Mouse (Mus musculus) hematopoietic stem cell, adult 5-6 weeks (primary cell): Measurements from ENCODE around the gene Siva1. TPM values are rescaled to one million over a fixed set of nuclear protein-coding genes. Genes with fewer than 3 reads are reported as not detected.
A peak's percentile ranks its signal among the peaks of the same experiment; 100 is the strongest.

Experiments
- ATAC-seq, 2 experiments: fragments of 125-278 bp in 1 of 2; replicated peaks in 1 of 2; 2 replicates each; pipeline ENCODE4 v1.8.0; 2016 to 2017; ENCODE audit warnings: inconsistent platforms in 2 of 2, mild to moderate bottlenecking in 2 of 2, moderate number of reproducible peaks in 2 of 2, low read depth in 1 of 2, moderate TSS enrichment in 1 of 2; ENCODE audit not compliant: low FRiP score in 2 of 2, poor library complexity in 2 of 2, severe bottlenecking in 2 of 2, insufficient read depth in 1 of 2, low TSS enrichment in 1 of 2
- total RNA-seq: library from RNA; stranded (forward); fragments of 172-1452, 232-1000 nt; gene quantifications from 2 replicates; pipeline ENCODE4 v1.2.3, GENCODE M21; 2017

Gene Siva1
- 146 and 161 TPM in 2 replicates for total RNA-seq

DNA sequence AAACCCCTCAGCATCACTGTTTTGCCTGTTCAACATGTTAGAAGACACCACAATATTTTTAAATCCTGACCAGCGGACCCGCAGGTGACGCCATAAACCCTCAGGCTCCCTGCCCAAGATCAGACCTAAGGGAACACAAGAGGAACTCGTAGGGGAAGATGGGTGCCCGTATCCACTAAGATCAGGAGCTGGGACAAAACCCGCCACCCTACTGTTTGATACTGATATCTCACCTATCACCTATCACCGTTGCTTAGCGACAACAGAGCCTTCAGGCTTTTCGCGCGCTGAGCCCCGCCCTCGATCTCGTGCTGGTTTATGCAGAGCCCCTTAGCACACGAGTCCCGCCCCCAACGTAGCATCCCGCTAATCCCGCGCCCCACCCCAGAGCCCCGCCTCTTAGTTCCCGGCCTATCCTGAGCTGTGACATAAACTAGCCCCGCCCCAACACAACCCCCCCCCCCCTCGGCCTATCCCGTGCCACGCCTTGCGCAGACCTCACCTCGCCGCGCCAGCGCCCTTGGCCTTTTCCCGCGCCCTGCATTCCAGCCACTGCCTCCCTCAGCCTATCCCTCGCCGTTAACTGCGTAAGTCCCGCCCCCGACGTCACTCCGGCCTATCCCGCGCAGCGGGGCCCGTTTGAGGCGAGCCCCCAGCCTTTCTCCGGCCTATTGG, at the start of gene Siva1:
Siva1 (plus strand) TSS at position 500 of the 675 bp plus-strand sequence.
- ATAC-seq: peak; percentile 91 to 92

DNA sequence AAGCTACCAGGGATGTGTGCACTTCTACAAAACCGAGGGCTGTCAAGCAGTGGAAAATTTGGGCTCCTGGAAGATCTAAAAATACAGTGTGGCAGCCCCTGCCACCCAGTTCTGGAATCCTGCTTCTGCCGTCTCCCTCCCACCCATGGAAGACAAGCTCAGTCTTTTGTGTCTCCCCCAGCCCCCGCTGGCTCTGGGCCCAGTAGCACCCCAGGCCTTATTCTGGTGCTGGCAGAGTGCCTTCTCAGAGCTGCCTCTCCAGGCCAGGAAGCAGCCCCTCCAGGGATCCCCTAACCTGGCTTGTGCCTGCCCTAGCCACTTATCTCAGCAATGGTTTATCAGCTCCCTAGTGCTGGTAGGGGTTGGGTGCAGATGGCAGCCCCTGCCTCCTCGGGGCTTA, 49.5 kb upstream of the Siva1 start:
- no peak for ATAC-seq

GRCm38 (mm10) chr12:112595626-112596025, 48.9 kb upstream of the Siva1 start:
- no peak for ATAC-seq

- ATAC-seq: no peak
These were observed 48.0 kb upstream of the Siva1 start for GRCm38 (mm10) chr12:112596454-112596853.

GRCm38 (mm10) chr12:112596891-112597500, 47.5 kb upstream of the Siva1 start:
- no peak for ATAC-seq

DNA sequence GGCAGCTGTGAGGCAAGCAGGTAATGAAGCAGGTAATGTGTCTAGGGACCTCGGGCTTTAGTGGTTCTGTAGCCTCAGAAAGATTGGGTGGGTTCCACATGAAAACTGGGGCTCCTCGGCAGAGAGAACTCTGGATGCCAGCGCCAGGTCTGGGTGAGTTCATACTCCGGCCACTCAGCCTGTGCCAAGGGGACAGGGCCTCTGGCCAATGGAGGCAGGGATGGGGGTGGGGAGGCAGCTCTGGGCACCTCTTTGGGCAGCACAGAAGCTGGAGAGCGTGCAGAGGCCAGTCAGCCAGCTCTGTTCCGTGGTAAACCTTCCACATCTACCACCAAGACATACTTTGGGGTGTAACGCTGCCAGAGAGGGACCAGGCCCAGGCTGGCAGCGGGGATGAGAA, 46.9 kb upstream of the Siva1 start:
- no peak for ATAC-seq

GRCm38 (mm10) chr12:112599198-112599597, 45.3 kb upstream of the Siva1 start:
- ATAC-seq: peak; percentile 85 to 87

- ATAC-seq: no peak
These were observed 44.4 kb upstream of the Siva1 start for GRCm38 (mm10) chr12:112599942-112600611.

DNA sequence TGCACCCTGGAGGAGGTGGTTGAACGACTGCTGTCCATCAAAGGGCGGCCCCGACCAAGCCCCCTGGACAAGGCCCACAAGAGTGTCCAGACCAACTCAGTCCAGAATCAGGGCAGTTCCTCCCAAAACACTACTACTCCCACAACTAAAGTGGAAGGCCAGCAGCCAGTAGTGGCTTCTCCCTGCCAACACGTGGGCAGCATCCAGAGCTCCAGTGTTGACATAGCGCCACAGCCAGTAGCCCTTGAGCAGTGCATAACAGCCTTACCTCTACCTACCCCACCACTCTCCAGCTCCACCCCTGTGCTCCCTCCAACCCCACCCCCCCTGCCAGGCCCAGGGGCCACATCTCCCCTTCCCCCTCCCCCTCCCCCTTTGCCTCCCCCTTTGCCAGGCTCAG, 40.5 kb upstream of the Siva1 start:
- ATAC-seq: no peak

- peak; percentile 43 to 50; a peak in 3 of 4 replicates for ATAC-seq
These were observed 39.5 kb upstream of the Siva1 start for GRCm38 (mm10) chr12:112604709-112605649.

DNA sequence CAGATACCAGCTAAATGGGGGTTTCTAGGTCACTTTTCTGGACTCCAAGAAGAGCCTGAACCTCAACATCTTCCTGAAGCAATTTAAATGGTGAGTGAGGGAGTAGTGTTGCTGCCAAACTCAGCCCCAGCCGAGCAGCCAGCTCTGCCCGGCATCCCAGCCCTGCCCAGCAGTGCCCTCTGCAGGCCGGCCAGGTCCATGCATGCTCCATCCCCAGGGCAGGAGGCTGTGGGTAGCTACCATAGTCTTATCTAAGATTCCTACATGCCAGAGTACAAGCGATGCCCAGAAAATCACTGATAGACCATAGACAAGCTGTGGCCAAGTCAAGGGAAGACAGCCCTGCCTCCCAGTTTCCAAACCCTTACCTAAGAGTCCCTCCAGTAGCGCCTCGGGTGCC, 38.7 kb upstream of the Siva1 start:
- peak; percentile 79 to 90 for ATAC-seq

DNA sequence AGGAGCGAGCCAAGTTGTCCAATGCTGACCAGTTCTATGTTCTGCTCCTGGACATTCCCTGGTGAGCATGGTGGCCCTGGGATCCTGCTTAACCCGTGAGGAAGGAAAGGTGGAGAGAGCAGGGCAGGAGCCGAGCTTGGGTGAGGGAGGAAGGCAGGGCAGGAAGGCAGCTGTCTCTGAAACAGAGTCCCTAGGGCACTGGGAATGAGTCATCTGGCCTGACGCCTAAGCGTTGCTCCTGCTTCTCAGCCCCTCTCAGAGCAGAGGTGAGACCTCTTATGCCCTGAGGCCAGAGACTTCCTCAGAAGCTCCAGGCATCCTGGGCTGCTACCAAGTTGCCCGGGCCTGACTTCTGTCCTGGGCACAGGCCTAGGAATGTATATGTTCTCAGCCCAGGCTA, 37.5 kb upstream of the Siva1 start:
- ATAC-seq: no peak

- no peak for ATAC-seq
These were observed 35.4 kb upstream of the Siva1 start for GRCm38 (mm10) chr12:112609031-112609430.

DNA sequence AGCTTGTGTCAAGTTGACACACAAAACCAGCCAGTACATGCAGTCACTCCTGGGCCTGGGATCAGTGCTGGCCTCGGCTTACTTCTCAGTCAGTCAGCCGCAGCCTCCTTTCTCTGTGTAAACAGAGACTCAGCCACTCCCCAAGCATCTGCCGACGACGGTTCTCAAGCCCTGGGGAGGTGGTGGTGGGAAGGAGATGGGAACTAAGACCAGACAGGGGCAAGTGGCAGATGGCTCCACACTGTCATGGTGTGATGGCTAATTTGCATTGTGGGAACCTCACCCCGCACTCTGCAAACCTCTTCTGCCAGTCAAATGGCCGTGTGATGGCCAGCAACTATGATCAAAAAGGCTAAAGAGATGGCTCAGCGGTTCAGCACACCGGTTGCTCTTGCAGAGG, 27.8 kb upstream of the Siva1 start:
- ATAC-seq: no peak

GRCm38 (mm10) chr12:112617184-112617583, 27.3 kb upstream of the Siva1 start:
- ATAC-seq: peak; percentile 51 to 62

- ATAC-seq: peak; percentile 49 to 54
These were observed 26.5 kb upstream of the Siva1 start for GRCm38 (mm10) chr12:112617898-112618380.

DNA sequence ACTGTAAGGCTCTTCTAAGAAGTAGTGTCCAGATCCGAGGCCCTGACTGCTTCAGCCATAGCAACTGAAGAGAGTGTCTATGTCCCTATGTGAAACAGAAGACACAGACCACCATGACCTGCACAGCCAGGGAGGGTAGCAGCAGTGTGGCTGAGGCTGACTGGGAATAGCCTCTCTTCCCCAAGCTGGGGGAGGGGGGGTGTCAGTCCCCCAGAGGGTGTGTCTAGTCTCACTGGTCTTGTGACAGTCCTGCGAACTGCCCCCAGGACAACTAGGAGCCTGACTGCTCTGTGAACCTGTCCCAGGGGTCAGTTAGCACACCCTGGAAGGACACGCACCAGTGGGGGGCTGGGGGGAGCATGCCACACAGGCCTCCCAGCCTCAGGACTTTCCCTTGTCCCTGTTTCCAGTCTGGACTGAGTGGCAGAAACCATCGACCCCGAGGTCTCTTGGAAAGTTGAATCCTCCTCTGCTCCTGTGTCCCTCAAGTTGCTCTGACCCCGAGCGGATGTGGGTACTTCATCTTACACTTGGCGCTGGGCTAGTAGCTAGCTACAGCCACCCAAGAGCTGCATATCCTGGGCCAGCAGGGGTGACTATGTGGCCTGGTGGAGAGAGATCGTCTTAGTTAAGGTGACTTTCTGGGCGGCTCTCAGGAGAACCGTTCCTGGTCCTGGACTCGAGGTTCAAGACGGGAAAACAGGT, 25.3 kb upstream of the Siva1 start:
- ATAC-seq: peak; percentile 2 to 8; a peak in 2 of 4 replicates
